Mouse (Mus musculus) kidney, adult 11 months (tissue): ENCODE measurements at regions not wholly inside any gene's neighbourhood (a gene's known extent, or its start where the extent isn't known, plus 50 kb on each side); places are given as distances from the start of the nearest gene placed in this dataset.

ENCODE experiments used
- DNase-seq: peaks from one replicate; pipeline ENCODE4 v3.0.0; 2022

- no peak for DNase-seq
These were observed 56.4 kb downstream of the Cyp26a1 start for GRCm38 (mm10) chr19:37754024-37754423.

GRCm38 (mm10) chr19:37755372-37755771 is 57.8 kb downstream of the Cyp26a1 start:
- no peak for DNase-seq

GRCm38 (mm10) chr19:37769376-37769775 is 71.8 kb downstream of the Cyp26a1 start:
- DNase-seq: no peak

- no peak for DNase-seq
These were observed 74.4 kb downstream of the Cyp26a1 start for GRCm38 (mm10) chr19:37771956-37772355.

GRCm38 (mm10) chr19:37774551-37774950 is 77.0 kb downstream of the Cyp26a1 start:
- no peak for DNase-seq

GRCm38 (mm10) chr19:37774966-37775365 is 77.4 kb downstream of the Cyp26a1 start:
- no peak for DNase-seq

GRCm38 (mm10) chr19:37777961-37778360 is 80.4 kb downstream of the Cyp26a1 start:
- no peak for DNase-seq

GRCm38 (mm10) chr19:37778568-37778967 is 81.0 kb downstream of the Cyp26a1 start:
- no peak for DNase-seq

- no peak for DNase-seq
These were observed 90.9 kb downstream of the Cyp26a1 start for GRCm38 (mm10) chr19:37788540-37788939.

- DNase-seq: no peak
These were observed 92.1 kb downstream of the Cyp26a1 start for GRCm38 (mm10) chr19:37789576-37790180.

- DNase-seq: no peak
These were observed 92.9 kb downstream of the Cyp26a1 start for GRCm38 (mm10) chr19:37790281-37791073.

GRCm38 (mm10) chr19:37793176-37793575 is 95.6 kb downstream of the Cyp26a1 start:
- DNase-seq: no peak

GRCm38 (mm10) chr19:37795552-37796343 is 98.2 kb downstream of the Cyp26a1 start:
- peak; percentile 75 for DNase-seq

GRCm38 (mm10) chr19:37800161-37800660 is 102.6 kb downstream of the Cyp26a1 start:
- DNase-seq: no peak

GRCm38 (mm10) chr19:37809666-37810065 is 112.1 kb downstream of the Cyp26a1 start:
- no peak for DNase-seq

- DNase-seq: peak; percentile 65
These were observed 116.8 kb downstream of the Cyp26a1 start for GRCm38 (mm10) chr19:37814089-37815073.

- no peak for DNase-seq
These were observed 118.0 kb downstream of the Cyp26a1 start for GRCm38 (mm10) chr19:37815627-37816026.

GRCm38 (mm10) chr19:37821243-37821642 is 123.6 kb downstream of the Cyp26a1 start:
- DNase-seq: no peak

GRCm38 (mm10) chr19:37821671-37822190 is 124.1 kb downstream of the Cyp26a1 start:
- no peak for DNase-seq

- DNase-seq: no peak
These were observed 126.6 kb downstream of the Cyp26a1 start for GRCm38 (mm10) chr19:37824155-37824554.

GRCm38 (mm10) chr19:37831406-37831805 is 133.8 kb downstream of the Cyp26a1 start:
- no peak for DNase-seq

- DNase-seq: no peak
These were observed 139.3 kb downstream of the Cyp26a1 start for GRCm38 (mm10) chr19:37836900-37837299.
